29 mouse cellular contexts compared by ENCODE assay signal in genomic region chr13:78656766-78657165, GRCm38 (mm10).
DNase-seq lines count a peak whose midpoint lies in the region; ATAC-seq and TF ChIP-seq lines count a peak whose summit lies in the region.
"Had no signal": no experiment of that assay in that cellular context is flagged by ENCODE, and none has a peak within 500 bp of the region (broad histone marks: within the 10 kb centered on the region; RNA-seq: fewer than 3 reads in every experiment).

No protein-coding gene starts in this region.

- no peak overlapping the region for H3K4me3 ChIP-seq in lung, postnatal 0 days (ENCODE audit: low read depth, low read length)
- H3K4me3 ChIP-seq: embryonic facial prominence, embryonic 12.5 days; embryonic facial prominence, embryonic 15.5 days; heart, embryonic 12.5 days; heart, embryonic 15.5 days; hindbrain, embryonic 10.5 days; hindbrain, embryonic 13.5 days had no signal

- DNase-seq in frontal cortex, adult 2 months (ENCODE audit: extremely low spot score in 1 of 2, low spot score in 1 of 2): peak; percentile 56 to 57
- DNase-seq in frontal cortex, postnatal 14 days (ENCODE audit: low spot score in 2 of 2): no peak
- DNase-seq in lung, postnatal 0 days (ENCODE audit: low spot score): peak; percentile 3
- no peak for DNase-seq in lung, adult 18-20 months
- peak; percentile 73 for DNase-seq in brain, adult 2 months (ENCODE audit: low read depth, low spot score)
- no peak for DNase-seq in cerebellum, adult 9-10 months
- no peak for DNase-seq in spleen, adult 12 weeks (ENCODE audit: low spot score)
- DNase-seq: adrenal gland, postnatal 10 days; adrenal gland, postnatal 36 days; B cell, adult 2 months; cerebellum, adult 11-12 months; cerebellum, adult 8-10 months; cerebellum, postnatal 14 days; forebrain, postnatal 0 days; gastrocnemius, postnatal 25 days; heart, adult 18-20 months; heart, postnatal 10 days; heart, postnatal 36 days had no signal

- H3K27ac ChIP-seq in lung, postnatal 0 days (ENCODE audit: low read length): no peak overlapping the region
- H3K27ac ChIP-seq: embryonic facial prominence, embryonic 12.5 days; embryonic facial prominence, embryonic 15.5 days; heart, embryonic 15.5 days; hindbrain, embryonic 10.5 days; hindbrain, embryonic 13.5 days had no signal

- TF ChIP-seq EP300 in lung, postnatal 0 days (IDR thresholded peaks at IDR 0.05): no peak

- H3K4me2 ChIP-seq in lung, postnatal 0 days (replicated peaks; ENCODE audit: low read depth, low read length): no peak overlapping the region
- H3K4me2 ChIP-seq: embryonic facial prominence, embryonic 12.5 days; embryonic facial prominence, embryonic 15.5 days; heart, embryonic 12.5 days; heart, embryonic 15.5 days; hindbrain, embryonic 13.5 days had no signal

- H3K9ac ChIP-seq in lung, postnatal 0 days (replicated peaks; ENCODE audit: low read depth): no peak overlapping the region
- H3K9ac ChIP-seq: embryonic facial prominence, embryonic 12.5 days; embryonic facial prominence, embryonic 15.5 days; forebrain, postnatal 0 days; heart, embryonic 12.5 days; heart, embryonic 15.5 days; hindbrain, embryonic 13.5 days had no signal

- 66% methylated on average over 2 of the region's 2 CpGs for WGBS in lung, postnatal 0 days

- no peak for TF ChIP-seq CTCF in lung, postnatal 0 days (IDR thresholded peaks at IDR 0.05)

- H3K4me1 ChIP-seq in lung, postnatal 0 days (ENCODE audit: insufficient read depth, low read depth, low read length): no peaks in the 10 kb centered on the region
- H3K4me1 ChIP-seq: embryonic facial prominence, embryonic 12.5 days; embryonic facial prominence, embryonic 15.5 days; heart, embryonic 12.5 days; heart, embryonic 15.5 days; hindbrain, embryonic 10.5 days; hindbrain, embryonic 13.5 days had no signal

- no peaks in the 10 kb centered on the region for H3K9me3 ChIP-seq in lung, postnatal 0 days (ENCODE audit: low read length)
- H3K9me3 ChIP-seq: embryonic facial prominence, embryonic 12.5 days; embryonic facial prominence, embryonic 15.5 days; G1E; heart, embryonic 12.5 days; heart, embryonic 15.5 days; hindbrain, embryonic 10.5 days; hindbrain, embryonic 13.5 days had no signal

- no peaks in the 10 kb centered on the region for H3K36me3 ChIP-seq in lung, postnatal 0 days (ENCODE audit: insufficient read depth, low read length)
- H3K36me3 ChIP-seq: embryonic facial prominence, embryonic 12.5 days; embryonic facial prominence, embryonic 15.5 days; G1E; heart, embryonic 12.5 days; heart, embryonic 15.5 days; hindbrain, embryonic 10.5 days; hindbrain, embryonic 13.5 days had no signal

- no peaks in the 10 kb centered on the region for H3K27me3 ChIP-seq in lung, postnatal 0 days (replicated peaks; ENCODE audit: insufficient read depth, low read length)
- H3K27me3 ChIP-seq: CH12.LX; embryonic facial prominence, embryonic 12.5 days; embryonic facial prominence, embryonic 15.5 days; heart, embryonic 12.5 days; heart, embryonic 15.5 days; hindbrain, embryonic 13.5 days had no signal

- ATAC-seq in lung, postnatal 0 days: no peak
- ATAC-seq: forebrain, embryonic 14.5 days; forebrain, postnatal 0 days; hindbrain, embryonic 16.5 days; Patski had no signal

Comparison
In these comparisons a context has a peak if more than half of its experiments do, and no peak if none do; other contexts are left out.
1. DNase-seq: peak in frontal cortex, adult 2 months (2 of 2), lung, postnatal 0 days (single experiment) and brain, adult 2 months (single experiment); none in frontal cortex, postnatal 14 days (0 of 2), lung, adult 18-20 months (0 of 2), cerebellum, adult 9-10 months (single experiment) and spleen, adult 12 weeks (single experiment).